Comparison of ENCODE assay signal across 8 mouse cellular contexts in the genomic region with DNA sequence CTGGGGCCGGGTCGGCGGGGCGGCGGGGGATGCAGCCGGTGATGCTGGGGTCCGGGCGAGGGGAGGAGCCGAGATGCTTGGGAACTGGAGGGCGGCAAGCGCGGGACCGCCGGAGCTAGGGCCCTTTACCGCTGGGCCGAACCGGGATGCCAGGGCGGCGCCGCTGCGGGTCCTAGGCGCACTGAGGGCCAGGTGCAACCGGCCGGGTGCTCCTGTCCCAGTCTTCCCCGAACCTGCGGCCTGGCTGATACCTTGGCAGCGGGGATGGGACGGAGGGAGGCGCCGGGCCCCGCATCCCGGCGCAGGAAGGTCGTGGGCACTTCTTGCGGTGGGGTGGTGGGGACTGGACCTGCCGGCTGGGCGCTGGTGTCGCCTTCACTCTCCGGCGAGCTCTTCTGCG. TPM values are rescaled to one million over a fixed set of nuclear protein-coding genes. Genes with fewer than 3 reads are reported as not detected.
DNase-seq lines count a peak whose midpoint lies in the region; ATAC-seq and TF ChIP-seq lines count a peak whose summit lies in the region.

No protein-coding gene starts in this region.

- H3K27ac ChIP-seq in lung, postnatal 0 days (ENCODE audit: low read length): no peak overlapping the region
- H3K27ac ChIP-seq in limb, embryonic 13.5 days: no peak overlapping the region
- no peak overlapping the region for H3K27ac ChIP-seq in olfactory bulb, adult 2 months (ENCODE audit: insufficient read depth, low read depth, low read length)

- peak overlapping the region; percentile 99 for H3K4me2 ChIP-seq in lung, postnatal 0 days (replicated peaks; ENCODE audit: low read depth, low read length)
- H3K4me2 ChIP-seq in limb, embryonic 13.5 days (replicated peaks): peak overlapping the region; percentile 96

- H3K4me1 ChIP-seq in lung, postnatal 0 days (ENCODE audit: insufficient read depth, low read depth, low read length): 0 out of 2 replicates have a peak, but pooled peaks cover 4% of the 10 kb centered on the region
- peaks cover 9% of the 10 kb centered on the region; the same call in 1 of the 2 replicates for H3K4me1 ChIP-seq in limb, embryonic 13.5 days
- H3K4me1 ChIP-seq in olfactory bulb, adult 2 months (ENCODE audit: control insufficient read depth, insufficient read depth, low read length): peaks cover 11% of the 10 kb centered on the region

- no peaks in the 10 kb centered on the region for H3K36me3 ChIP-seq in lung, postnatal 0 days (ENCODE audit: insufficient read depth, low read length)
- H3K36me3 ChIP-seq in limb, embryonic 13.5 days: 0 out of 2 replicates have a peak, but pooled peaks cover 13% of the 10 kb centered on the region

- H3K9ac ChIP-seq in lung, postnatal 0 days (replicated peaks; ENCODE audit: low read depth): peak overlapping the region; percentile 51
- H3K9ac ChIP-seq in limb, embryonic 13.5 days: peak overlapping the region; percentile 86

- H3K27me3 ChIP-seq in lung, postnatal 0 days (replicated peaks; ENCODE audit: insufficient read depth, low read length): no peaks in the 10 kb centered on the region
- H3K27me3 ChIP-seq in limb, embryonic 13.5 days: no peaks in the 10 kb centered on the region

- 0% methylated on average over 7 of the region's 41 CpGs for WGBS in lung, postnatal 0 days
- under 1% methylated on average over 36 of the region's 41 CpGs for WGBS in limb, embryonic 13.5 days
- under 1% methylated on average over 41 of the region's 41 CpGs for WGBS in olfactory bulb, adult 2 months

- no peak for TF ChIP-seq CTCF in lung, postnatal 0 days (IDR thresholded peaks at IDR 0.05)
- no peak for TF ChIP-seq CTCF in olfactory bulb, adult 2 months (IDR thresholded peaks at IDR 0.05; ENCODE audit: insufficient read depth, low read depth, low read length)

- ATAC-seq in lung, postnatal 0 days: peak; percentile 46
- ATAC-seq in erythroid progenitor cell, adult 5-6 weeks (replicated peaks; ENCODE audit: low FRiP score, poor library complexity, severe bottlenecking): peak; percentile 21; the same call in 1 of the 2 replicates
- no peak for ATAC-seq in limb, embryonic 13.5 days (ENCODE audit: low FRiP score, low read depth)

- H3K4me3 ChIP-seq in lung, postnatal 0 days (ENCODE audit: low read depth, low read length): peak overlapping the region; percentile 56
- peak overlapping the region; percentile 83 for H3K4me3 ChIP-seq in limb, embryonic 13.5 days
- peak overlapping the region; percentile 60 for H3K4me3 ChIP-seq in olfactory bulb, adult 2 months (ENCODE audit: insufficient read depth, low read depth, low read length)

- H3K9me3 ChIP-seq in lung, postnatal 0 days (ENCODE audit: low read length): no peaks in the 10 kb centered on the region
- H3K9me3 ChIP-seq in limb, embryonic 13.5 days: no peaks in the 10 kb centered on the region

- no peak for DNase-seq in lung, postnatal 0 days (ENCODE audit: low spot score)
- DNase-seq in lung, postnatal 10 days: no peak
- no peak for DNase-seq in urinary bladder, postnatal 14 days (ENCODE audit: low spot score)
- no peak for DNase-seq in c-Kit-positive CD71-positive TER-119-positive erythroid progenitor cells, embryonic 14.5 days (ENCODE audit: low spot score)
- DNase-seq in frontal cortex, postnatal 36 days (ENCODE audit: low spot score in 2 of 2): no peak

- TF ChIP-seq EP300 in lung, postnatal 0 days (IDR thresholded peaks at IDR 0.05): no peak

- no peak for TF ChIP-seq POLR2A in olfactory bulb, adult 2 months (IDR thresholded peaks at IDR 0.05; ENCODE audit: insufficient read depth, low read depth, low read length)

RNA-seq across cellular contexts. Expression of a gene that starts 0.3 kb away (rescaled TPM):
- 4.7 and 6.2 TPM in 2 replicates for polyA plus RNA-seq in lung, postnatal 0 days (2015; fragmentation: Nextera tagmentation; extraction: Ambion mirVana)
- total RNA-seq in erythroid progenitor cell, adult 5-6 weeks (2015; ENCODE audit: low replicate concordance): 10.8 and 14.7 TPM in 2 replicates
- total RNA-seq in erythroid progenitor cell, adult 5-6 weeks (2017; ENCODE audit: low replicate concordance): 10.1 and 16.0 TPM in 2 replicates
- polyA plus RNA-seq in limb, embryonic 13.5 days (2015; fragmentation: Nextera tagmentation; extraction: Ambion mirVana): 8.8 and 9.0 TPM in 2 replicates
- not detected in 2 replicates for polyA plus RNA-seq in olfactory bulb, adult 2 months (2012; ENCODE audit: insufficient read depth, insufficient read length, low replicate concordance, missing spikeins)

RNA-seq across cellular contexts. Expression of a gene that starts 23.8 kb away (rescaled TPM):
- polyA plus RNA-seq in lung, postnatal 0 days (2015; fragmentation: Nextera tagmentation; extraction: Ambion mirVana): 279 and 306 TPM in 2 replicates
- total RNA-seq in erythroid progenitor cell, adult 5-6 weeks (2015; ENCODE audit: low replicate concordance): 177 and 186 TPM in 2 replicates
- 15.6 and 48.3 TPM in 2 replicates for total RNA-seq in erythroid progenitor cell, adult 5-6 weeks (2017; ENCODE audit: low replicate concordance)
- 396 and 403 TPM in 2 replicates for polyA plus RNA-seq in limb, embryonic 13.5 days (2015; fragmentation: Nextera tagmentation; extraction: Ambion mirVana)
- not detected in 2 replicates for polyA plus RNA-seq in olfactory bulb, adult 2 months (2012; ENCODE audit: insufficient read depth, insufficient read length, low replicate concordance, missing spikeins)
